Mouse (Mus musculus) embryonic facial prominence, embryonic 10.5 days (tissue): Measurements from ENCODE around the gene Tmem185a. TPM values are rescaled to one million over a fixed set of nuclear protein-coding genes. Genes with fewer than 3 reads are reported as not detected.

Experiments used
- polyA plus RNA-seq: library from polyadenylated mRNA; unstranded; fragments of >200 nt; fragmentation: Nextera tagmentation; extraction: Ambion mirVana; gene quantifications from 2 replicates; pipeline ENCODE4 v1.2.1, GENCODE M21; 2016

The Tmem185a gene
- polyA plus RNA-seq, 1 experiment from 2014 or later = 35.6 TPM

Other genes starting within 250 kb of the Tmem185a start
- 1.5 and 1.6 TPM in 2 replicates for gene Ids, start 112.1 kb downstream of the Tmem185a start, polyA plus RNA-seq
- 26.3 and 28.4 TPM in 2 replicates for gene 1110012L19Rik, start 91.3 kb downstream of the Tmem185a start, polyA plus RNA-seq